Mouse (Mus musculus) heart, embryonic 15.5 days (tissue): Measurements from ENCODE around the gene Slc25a51. TPM values are rescaled to one million over a fixed set of nuclear protein-coding genes. Genes with fewer than 3 reads are reported as not detected.
"Not testable (repeated sequence)": the region's sequence is repeated elsewhere in the genome, so short reads cannot be mapped to it uniquely, and the experiment has no call there.

Experiments used
- ATAC-seq: fragments of 200-750 bp; cut with Nextera tagmentation; replicated peaks from 2 replicates; pipeline ENCODE4 v1.8.0; 2017; ENCODE audit warnings: low read depth, moderate TSS enrichment; ENCODE audit not compliant: insufficient number of reproducible peaks, insufficient read depth, low FRiP score
- H3K27ac ChIP-seq: fragments of 300-500 bp; sonication (generic); 2 replicates; pipeline ENCODE4 v1.5.1; 2015; ENCODE audit warnings: mild to moderate bottlenecking, inconsistent platforms
- H3K27me3 ChIP-seq: fragments of 300-500 bp; sonication (generic); 2 replicates; pipeline ENCODE4 v1.6.1; 2015; ENCODE audit warnings: inconsistent platforms
- H3K36me3 ChIP-seq: fragments of 300-500 bp; sonication (generic); 2 replicates; pipeline ENCODE4 v1.6.1; 2015; ENCODE audit warnings: mild to moderate bottlenecking, inconsistent platforms
- H3K4me1 ChIP-seq: fragments of 300-500 bp; sonication (generic); replicated peaks from 2 replicates; pipeline ENCODE4 v1.6.1; 2015; ENCODE audit warnings: inconsistent platforms
- H3K4me2 ChIP-seq: fragments of 300-500 bp; sonication (generic); 2 replicates; pipeline ENCODE4 v1.6.1; 2015; ENCODE audit warnings: inconsistent platforms, mild to moderate bottlenecking, moderate library complexity
- H3K4me3 ChIP-seq: fragments of 300-500 bp; sonication (generic); 2 replicates; pipeline ENCODE4 v1.5.1; 2015; ENCODE audit warnings: mild to moderate bottlenecking, inconsistent platforms
- H3K9ac ChIP-seq: fragments of 300-500 bp; sonication (generic); 2 replicates; pipeline ENCODE4 v1.6.1; 2015; ENCODE audit warnings: mild to moderate bottlenecking, inconsistent platforms
- H3K9me3 ChIP-seq: fragments of 300-500 bp; sonication (generic); replicated peaks from 2 replicates; pipeline ENCODE4 v1.6.1; 2016; ENCODE audit warnings: inconsistent platforms
- WGBS: fragments of 180-500 bp; shearing (Covaris S2); methylation state at CpG from one replicate; pipeline ENCODE4 v1.1.7; 2015; ENCODE audit warnings: mixed read lengths; 5-methylcytosine and 5-hydroxymethylcytosine counted together
- polyA plus RNA-seq: library from polyadenylated mRNA; unstranded; fragments of >200 nt; fragmentation: Nextera tagmentation; extraction: Ambion mirVana; gene quantifications from 2 replicates; pipeline ENCODE4 v1.2.1, GENCODE M21; 2015

Gene Slc25a51
- polyA plus RNA-seq, 1 experiment from 2014 or later = 71.7 TPM

GRCm38 (mm10) chr4:45396211-45396610 lies 12.4 kb downstream of the Slc25a51 start:
- not testable (repeated sequence) for ATAC-seq

GRCm38 (mm10) chr4:45393658-45394057 lies 14.9 kb downstream of the Slc25a51 start:
- Histone ChIP-seq H3K4me3 (no peak overlapping the region), H3K9me3 (no peaks in the 10 kb centered on the region), H3K4me2 (no peak overlapping the region), H3K36me3 (peaks cover 17% of the 10 kb centered on the region), H3K4me1 (peaks cover 8% of the 10 kb centered on the region), H3K27me3 (no peaks in the 10 kb centered on the region), H3K27ac (no peak overlapping the region), H3K9ac (no peak overlapping the region)
- no peak for ATAC-seq
- 78% methylated on average over 5 of the region's 5 CpGs for WGBS

More at GRCm38 (mm10) chr4:45396211-45396610, 12.4 kb downstream of the Slc25a51 start:
- not testable (repeated sequence) for H3K27me3 ChIP-seq, H3K9ac ChIP-seq, H3K4me3 ChIP-seq, H3K9me3 ChIP-seq, H3K4me2 ChIP-seq, H3K27ac ChIP-seq
- WGBS = 78% methylated on average over 6 of the region's 6 CpGs
- Histone ChIP-seq H3K36me3 (peaks cover 37% of the 10 kb centered on the region), H3K4me1 (peaks cover 10% of the 10 kb centered on the region)

GRCm38 (mm10) chr4:45392994-45393393 lies 15.6 kb downstream of the Slc25a51 start:
- Histone ChIP-seq H3K4me2 (no peak overlapping the region), H3K9me3 (no peaks in the 10 kb centered on the region), H3K4me3 (no peak overlapping the region), H3K9ac (no peak overlapping the region), H3K27me3 (no peaks in the 10 kb centered on the region), H3K4me1 (peaks cover 6% of the 10 kb centered on the region), H3K27ac (no peak overlapping the region), H3K36me3 (peaks cover 13% of the 10 kb centered on the region)
- WGBS = 75% methylated on average over 8 of the region's 8 CpGs
- no peak for ATAC-seq

GRCm38 (mm10) chr4:45392572-45392971 lies 16.0 kb downstream of the Slc25a51 start:
- Histone ChIP-seq H3K4me2 (no peak overlapping the region; the same call in 1 of the 2 replicates), H3K27me3 (no peaks in the 10 kb centered on the region), H3K27ac (no peak overlapping the region), H3K4me3 (no peak overlapping the region), H3K4me1 (peaks cover 6% of the 10 kb centered on the region), H3K36me3 (peaks cover 12% of the 10 kb centered on the region; the same call in 1 of the 2 replicates), H3K9ac (no peak overlapping the region), H3K9me3 (no peaks in the 10 kb centered on the region)
- ATAC-seq = no peak
- WGBS = 47% methylated on average over 11 of the region's 11 CpGs

GRCm38 (mm10) chr4:45392099-45392498 lies 16.5 kb downstream of the Slc25a51 start:
- H3K4me3 ChIP-seq = no peak overlapping the region
- no peaks in the 10 kb centered on the region for H3K9me3 ChIP-seq
- no peak overlapping the region for H3K27ac ChIP-seq
- H3K4me2 ChIP-seq = no peak overlapping the region
- no peaks in the 10 kb centered on the region for H3K27me3 ChIP-seq
- WGBS = 75% methylated on average over 4 of the region's 4 CpGs
- peaks cover 6% of the 10 kb centered on the region for H3K4me1 ChIP-seq
- peaks cover 10% of the 10 kb centered on the region; the same call in 1 of the 2 replicates for H3K36me3 ChIP-seq
- ATAC-seq = no peak
- H3K9ac ChIP-seq = no peak overlapping the region

- WGBS = 92% methylated on average over 5 of the region's 5 CpGs
- ATAC-seq, H3K9ac ChIP-seq, H3K36me3 ChIP-seq, H3K4me3 ChIP-seq, H3K4me1 ChIP-seq, H3K27ac ChIP-seq, H3K9me3 ChIP-seq, H3K4me2 ChIP-seq, H3K27me3 ChIP-seq: not testable (repeated sequence)
Measured at GRCm38 (mm10) chr4:45387296-45387695, 21.3 kb downstream of the Slc25a51 start.

- not testable (repeated sequence) for H3K4me3 ChIP-seq, H3K9ac ChIP-seq, H3K9me3 ChIP-seq, H3K4me2 ChIP-seq, H3K27me3 ChIP-seq, H3K36me3 ChIP-seq, H3K4me1 ChIP-seq, H3K27ac ChIP-seq, ATAC-seq
- 39% methylated on average over 2 of the region's 2 CpGs for WGBS
Measured at GRCm38 (mm10) chr4:45382133-45382532, 26.4 kb downstream of the Slc25a51 start.

- H3K4me3 ChIP-seq, H3K9me3 ChIP-seq, H3K9ac ChIP-seq, H3K4me1 ChIP-seq, ATAC-seq, H3K27ac ChIP-seq, H3K4me2 ChIP-seq, H3K27me3 ChIP-seq: not testable (repeated sequence)
- peaks cover 14% of the 10 kb centered on the region for H3K36me3 ChIP-seq
- whole genome bisulfite sequencing = 89% methylated on average over 10 of the region's 10 CpGs
Measured at GRCm38 (mm10) chr4:45380903-45381580, 27.5 kb downstream of the Slc25a51 start.

- peaks cover 46% of the 10 kb centered on the region for H3K36me3 ChIP-seq
- WGBS = 80% methylated on average over 4 of the region's 4 CpGs
- no peak overlapping the region for H3K4me2 ChIP-seq
Measured at GRCm38 (mm10) chr4:45376573-45376972, 32.0 kb downstream of the Slc25a51 start.

GRCm38 (mm10) chr4:45374879-45375278 lies 33.7 kb downstream of the Slc25a51 start:
- no peaks in the 10 kb centered on the region for H3K4me1 ChIP-seq
- no peak overlapping the region for H3K4me3 ChIP-seq
- no peak for ATAC-seq
- 80% methylated on average over 5 of the region's 5 CpGs for WGBS
- H3K9me3 ChIP-seq = no peaks in the 10 kb centered on the region
- H3K4me2 ChIP-seq = no peak overlapping the region
- no peaks in the 10 kb centered on the region for H3K27me3 ChIP-seq
- H3K36me3 ChIP-seq = peaks cover 55% of the 10 kb centered on the region
- H3K27ac ChIP-seq = no peak overlapping the region
- no peak overlapping the region for H3K9ac ChIP-seq

More at GRCm38 (mm10) chr4:45376573-45376972, 32.0 kb downstream of the Slc25a51 start:
- Histone ChIP-seq H3K27me3 (no peaks in the 10 kb centered on the region), H3K9ac (no peak overlapping the region), H3K4me3 (no peak overlapping the region), H3K9me3 (no peaks in the 10 kb centered on the region), H3K27ac (no peak overlapping the region), H3K4me1 (no peaks in the 10 kb centered on the region)
- ATAC-seq = no peak

GRCm38 (mm10) chr4:45371261-45371660 lies 37.3 kb downstream of the Slc25a51 start:
- no peak overlapping the region for H3K4me3 ChIP-seq
- ATAC-seq = no peak

GRCm38 (mm10) chr4:45356653-45357052 lies 51.9 kb downstream of the Slc25a51 start:
- Histone ChIP-seq H3K36me3 (peaks cover 17% of the 10 kb centered on the region), H3K4me2 (no peak overlapping the region), H3K9ac (no peak overlapping the region), H3K27me3 (no peaks in the 10 kb centered on the region), H3K27ac (no peak overlapping the region), H3K4me3 (no peak overlapping the region), H3K9me3 (no peaks in the 10 kb centered on the region), H3K4me1 (no peaks in the 10 kb centered on the region)
- no peak for ATAC-seq
- 91% methylated on average over 3 of the region's 3 CpGs for WGBS

More at GRCm38 (mm10) chr4:45371261-45371660, 37.3 kb downstream of the Slc25a51 start:
- peaks cover 42% of the 10 kb centered on the region for H3K36me3 ChIP-seq
- no peaks in the 10 kb centered on the region for H3K9me3 ChIP-seq
- no peaks in the 10 kb centered on the region for H3K27me3 ChIP-seq
- no peak overlapping the region for H3K4me2 ChIP-seq
- no peaks in the 10 kb centered on the region for H3K4me1 ChIP-seq
- H3K27ac ChIP-seq = no peak overlapping the region
- no peak overlapping the region for H3K9ac ChIP-seq
- 84% methylated on average over 3 of the region's 3 CpGs for WGBS
